ENCODE assay signal across 18 mouse cellular contexts in genomic region chr6:66940656-66941235, GRCm38 (mm10). TPM values are rescaled to one million over a fixed set of nuclear protein-coding genes. Genes with fewer than 3 reads are reported as not detected.
DNase-seq lines count a peak whose midpoint lies in the region; ATAC-seq lines count a peak whose summit lies in the region.
"Had no signal": no experiment of that assay in that cellular context is flagged by ENCODE, and none has a peak within 500 bp of the region (broad histone marks: within the 10 kb centered on the region; RNA-seq: fewer than 3 reads in every experiment).

No protein-coding gene starts in this region.

- no peak overlapping the region for H3K4me3 ChIP-seq in intestine, embryonic 16.5 days (ENCODE audit: low read length)
- H3K4me3 ChIP-seq in intestine, embryonic 15.5 days (replicated peaks), result no peak overlapping the region
- H3K4me3 ChIP-seq: embryonic facial prominence, embryonic 12.5 days; hindbrain, embryonic 12.5 days; limb, embryonic 13.5 days; liver, embryonic 13.5 days had no signal

- DNase-seq in cerebellum, postnatal 10 days, result no peak
- DNase-seq in brain, adult 2 months (ENCODE audit: low read depth, low spot score), result peak; percentile 46
- DNase-seq in cerebellum, postnatal 25 days, result peak; percentile 16 to 28
- DNase-seq in left cerebral cortex, adult 18-20 months (ENCODE audit: low spot score in 2 of 2), result no peak
- no peak for DNase-seq in heart, postnatal 36 days
- DNase-seq: adrenal gland, postnatal 25 days; gastrocnemius, postnatal 25 days; liver, embryonic 13.5 days; lung, embryonic 14.5 days; lung, postnatal 4 days; retina, postnatal 1 day had no signal

- WGBS in intestine, embryonic 16.5 days, result 51% methylated on average over 7 of the region's 7 CpGs
- 52% methylated on average over 7 of the region's 7 CpGs for WGBS in intestine, embryonic 15.5 days

- no peak overlapping the region for H3K4me2 ChIP-seq in intestine, embryonic 16.5 days (ENCODE audit: low read depth, low read length)
- no peak overlapping the region for H3K4me2 ChIP-seq in intestine, embryonic 15.5 days (replicated peaks)
- H3K4me2 ChIP-seq: embryonic facial prominence, embryonic 12.5 days; hindbrain, embryonic 12.5 days; limb, embryonic 13.5 days; liver, embryonic 13.5 days; lung, embryonic 14.5 days had no signal

- no peaks in the 10 kb centered on the region for H3K36me3 ChIP-seq in intestine, embryonic 16.5 days (ENCODE audit: control insufficient read depth, insufficient read depth, low read length)
- no peaks in the 10 kb centered on the region for H3K36me3 ChIP-seq in intestine, embryonic 15.5 days
- H3K36me3 ChIP-seq: embryonic facial prominence, embryonic 12.5 days; hindbrain, embryonic 12.5 days; limb, embryonic 13.5 days; liver, embryonic 13.5 days had no signal

- H3K9ac ChIP-seq in intestine, embryonic 16.5 days (ENCODE audit: low read depth, low read length), result no peak overlapping the region
- no peak overlapping the region for H3K9ac ChIP-seq in intestine, embryonic 15.5 days
- H3K9ac ChIP-seq: embryonic facial prominence, embryonic 12.5 days; hindbrain, embryonic 12.5 days; limb, embryonic 13.5 days; liver, embryonic 13.5 days; lung, embryonic 14.5 days had no signal

- no peak overlapping the region for H3K27ac ChIP-seq in intestine, embryonic 16.5 days (ENCODE audit: low read length)
- H3K27ac ChIP-seq in intestine, embryonic 15.5 days, result no peak overlapping the region
- H3K27ac ChIP-seq: embryonic facial prominence, embryonic 12.5 days; hindbrain, embryonic 12.5 days; limb, embryonic 13.5 days; liver, embryonic 13.5 days; stomach, postnatal 0 days had no signal

- intact Hi-C loops in heart, postnatal 36 days (cut with DNase I), result loop anchor here (5.0 kb wide), 1 partner anchor 43 kb away; the partner anchor contains the start of gene Gng12

- H3K27me3 ChIP-seq in intestine, embryonic 16.5 days (replicated peaks; ENCODE audit: control insufficient read depth, insufficient read depth, low read length), result no peaks in the 10 kb centered on the region
- no peaks in the 10 kb centered on the region for H3K27me3 ChIP-seq in intestine, embryonic 15.5 days (replicated peaks)
- H3K27me3 ChIP-seq: embryonic facial prominence, embryonic 12.5 days; hindbrain, embryonic 12.5 days; limb, embryonic 13.5 days; liver, embryonic 13.5 days had no signal

- ATAC-seq in cerebellum, adult (ENCODE audit: insufficient number of reproducible peaks, low FRiP score, low TSS enrichment), result peak; percentile 72
- peak; percentile 51; the same call in 1 of the 2 replicates for ATAC-seq in intestine, embryonic 16.5 days
- ATAC-seq in intestine, embryonic 15.5 days, result no peak

- no peaks in the 10 kb centered on the region for H3K9me3 ChIP-seq in intestine, embryonic 16.5 days (ENCODE audit: control insufficient read depth, low read length)
- no peaks in the 10 kb centered on the region for H3K9me3 ChIP-seq in intestine, embryonic 15.5 days
- H3K9me3 ChIP-seq: embryonic facial prominence, embryonic 12.5 days; hindbrain, embryonic 12.5 days; limb, embryonic 13.5 days; liver, embryonic 13.5 days had no signal

- peaks cover 21% of the 10 kb centered on the region for H3K4me1 ChIP-seq in intestine, embryonic 16.5 days (ENCODE audit: control insufficient read depth, insufficient read depth, low read length)
- H3K4me1 ChIP-seq in intestine, embryonic 15.5 days (replicated peaks), result peaks cover 12% of the 10 kb centered on the region

RNA-seq across cellular contexts. Expression of gene Gng12, which starts 44.5 kb away (rescaled TPM):
- polyA plus RNA-seq in intestine, embryonic 16.5 days (2015; fragmentation: Nextera tagmentation; extraction: Ambion mirVana), result 165 and 186 TPM in 2 replicates
- 144 and 147 TPM in 2 replicates for polyA plus RNA-seq in intestine, embryonic 15.5 days (2015; fragmentation: Nextera tagmentation; extraction: Ambion mirVana)
- 10 to 100 TPM; 52.5 to 63.1 TPM for total RNA-seq in left cerebral cortex, adult 18-20 months (2021)
- 10 to 100 TPM; 37.8 to 44.7 TPM for total RNA-seq in heart, postnatal 36 days (2021)

Comparison
In these comparisons a context has a peak if more than half of its experiments do, and no peak if none do; other contexts are left out.
1. DNase-seq: peak in brain, adult 2 months (single experiment) and cerebellum, postnatal 25 days (2 of 2); none in cerebellum, postnatal 10 days (0 of 2), left cerebral cortex, adult 18-20 months (0 of 2) and heart, postnatal 36 days (0 of 2).